Mouse (Mus musculus) limb, embryonic 12.5 days (tissue): ENCODE measurements around the gene E130208F15Rik. TPM values are rescaled to one million over a fixed set of nuclear protein-coding genes. Genes with fewer than 3 reads are reported as not detected.
A peak's percentile ranks its signal among the peaks of the same experiment; 100 is the strongest.

ENCODE experiments used
- ATAC-seq: fragments of 200-750 bp; cut with Nextera tagmentation; 2 replicates; pipeline ENCODE4 v1.8.0; 2017; ENCODE audit warnings: low read depth, moderate TSS enrichment; ENCODE audit not compliant: insufficient number of reproducible peaks, insufficient read depth, low FRiP score, low TSS enrichment
- H3K27ac ChIP-seq: fragments of 300-500 bp; sonication (generic); 2 replicates; pipeline ENCODE4 v1.5.1; 2016; ENCODE audit warnings: mild to moderate bottlenecking, moderate library complexity
- H3K27me3 ChIP-seq: fragments of 300-500 bp; sonication (generic); 2 replicates; pipeline ENCODE4 v1.6.1; 2016; ENCODE audit warnings: mild to moderate bottlenecking, moderate library complexity
- H3K36me3 ChIP-seq: fragments of 300-500 bp; sonication (generic); 2 replicates; pipeline ENCODE4 v1.6.1; 2016; ENCODE audit warnings: mild to moderate bottlenecking, moderate library complexity
- H3K4me1 ChIP-seq: fragments of 300-500 bp; sonication (generic); replicated peaks from 2 replicates; pipeline ENCODE4 v1.6.1; 2016
- H3K4me2 ChIP-seq: fragments of 300-500 bp; sonication (generic); 2 replicates; pipeline ENCODE4 v1.6.1; 2016; ENCODE audit warnings: mild to moderate bottlenecking, moderate library complexity
- H3K4me3 ChIP-seq: fragments of 300-500 bp; sonication (generic); replicated peaks from 2 replicates; pipeline ENCODE4 v1.5.1; 2016; ENCODE audit warnings: mild to moderate bottlenecking
- H3K9ac ChIP-seq: fragments of 300-500 bp; sonication (generic); replicated peaks from 2 replicates; pipeline ENCODE4 v1.6.1; 2016; ENCODE audit warnings: mild to moderate bottlenecking, moderate library complexity
- H3K9me3 ChIP-seq: fragments of 300-500 bp; sonication (generic); 2 replicates; pipeline ENCODE4 v1.6.1; 2016; ENCODE audit warnings: mild to moderate bottlenecking, moderate library complexity
- WGBS: fragments of 180-500 bp; shearing (Covaris S2); methylation state at CpG from one replicate; pipeline ENCODE4 v1.1.7; 2016; 5-methylcytosine and 5-hydroxymethylcytosine counted together
- polyA plus RNA-seq: library from polyadenylated mRNA; unstranded; fragments of >200 nt; fragmentation: Nextera tagmentation; extraction: Ambion mirVana; gene quantifications from 2 replicates; pipeline ENCODE4 v1.2.1, GENCODE M21; 2016

The E130208F15Rik gene
- 0.97 and 5.0 TPM in 2 replicates for polyA plus RNA-seq

GRCm38 (mm10) chr7:30321539-30322284 is at the start of gene E130208F15Rik:
TSS of gene E130208F15Rik (plus strand) at chr7:30321740.
- ATAC-seq: peak; percentile 74
- Histone ChIP-seq H3K36me3 (peaks cover 26% of the 10 kb centered on the region), H3K27ac (peak within 1 kb of the TSS; percentile 84), H3K9ac (peak within 1 kb of the TSS; percentile 79), H3K4me3 (peak within 1 kb of the TSS; percentile 73), H3K9me3 (peaks cover 7% of the 10 kb centered on the region; the same call in 1 of the 2 replicates), H3K4me2 (peak within 1 kb of the TSS; percentile 69), H3K27me3 (no peaks in the 10 kb centered on the region), H3K4me1 (peaks cover 14% of the 10 kb centered on the region)
- WGBS: under 1% methylated on average over 63 of the region's 63 CpGs

GRCm38 (mm10) chr7:30274383-30274782 is 47.2 kb upstream of the E130208F15Rik start:
- no peak overlapping the region for H3K4me2 ChIP-seq
- H3K4me3 ChIP-seq: no peak overlapping the region
- H3K9ac ChIP-seq: no peak overlapping the region
- peaks cover 30% of the 10 kb centered on the region for H3K36me3 ChIP-seq
- WGBS: 65% methylated on average over 6 of the region's 6 CpGs
- no peaks in the 10 kb centered on the region for H3K27me3 ChIP-seq
- no peak for ATAC-seq
- peaks cover 2% of the 10 kb centered on the region; the same call in 1 of the 2 replicates for H3K4me1 ChIP-seq
- H3K27ac ChIP-seq: no peak overlapping the region
- H3K9me3 ChIP-seq: no peaks in the 10 kb centered on the region

GRCm38 (mm10) chr7:30278911-30279310 is 42.6 kb upstream of the E130208F15Rik start:
- WGBS: 47% methylated on average over 2 of the region's 2 CpGs
- H3K4me1 ChIP-seq: peaks cover 14% of the 10 kb centered on the region
- no peaks in the 10 kb centered on the region for H3K36me3 ChIP-seq
- no peaks in the 10 kb centered on the region for H3K9me3 ChIP-seq
- peak overlapping the region; percentile 82; the same call in 1 of the 2 replicates for H3K4me2 ChIP-seq
- H3K4me3 ChIP-seq: no peak overlapping the region
- no peak for ATAC-seq
- H3K27ac ChIP-seq: no peak overlapping the region
- H3K27me3 ChIP-seq: no peaks in the 10 kb centered on the region
- H3K9ac ChIP-seq: no peak overlapping the region

GRCm38 (mm10) chr7:30279536-30279935 is 42.0 kb upstream of the E130208F15Rik start:
- H3K9ac ChIP-seq: peak overlapping the region; percentile 57
- H3K36me3 ChIP-seq: no peaks in the 10 kb centered on the region

GRCm38 (mm10) chr7:30279951-30280669 is 41.4 kb upstream of the E130208F15Rik start, which contains the start of the genes Thap8 and Wdr62:
TSS of gene Thap8 (plus strand) at chr7:30280094.
TSS of gene Wdr62 (minus strand) at chr7:30280419.
- peak; percentile 91 for ATAC-seq
- Histone ChIP-seq H3K27me3 (no peaks in the 10 kb centered on the region), H3K9me3 (no peaks in the 10 kb centered on the region), H3K9ac (peak within 1 kb of the TSS; percentile 57), H3K36me3 (no peaks in the 10 kb centered on the region), H3K4me3 (peak within 1 kb of the TSS; percentile 78), H3K27ac (peak within 1 kb of the TSS; percentile 95), H3K4me2 (peak within 1 kb of the TSS; percentile 82), H3K4me1 (peaks cover 14% of the 10 kb centered on the region)
- WGBS: under 1% methylated on average over 48 of the region's 49 CpGs

More at GRCm38 (mm10) chr7:30279536-30279935, 42.0 kb upstream of the E130208F15Rik start:
- Histone ChIP-seq H3K27me3 (no peaks in the 10 kb centered on the region), H3K9me3 (no peaks in the 10 kb centered on the region), H3K4me3 (peak overlapping the region; percentile 78), H3K4me2 (peak overlapping the region; percentile 82), H3K4me1 (peaks cover 14% of the 10 kb centered on the region), H3K27ac (peak overlapping the region; percentile 95)
- WGBS: 1% methylated on average over 6 of the region's 6 CpGs
- no peak for ATAC-seq

- Histone ChIP-seq H3K9ac (peak overlapping the region; percentile 44), H3K4me3 (peak overlapping the region; percentile 78), H3K27me3 (no peaks in the 10 kb centered on the region), H3K36me3 (no peaks in the 10 kb centered on the region), H3K27ac (peak overlapping the region; percentile 95), H3K9me3 (no peaks in the 10 kb centered on the region), H3K4me1 (peaks cover 14% of the 10 kb centered on the region), H3K4me2 (peak overlapping the region; percentile 82)
- WGBS: under 1% methylated on average over 20 of the region's 20 CpGs
- peak; percentile 85 for ATAC-seq
Observed at GRCm38 (mm10) chr7:30280670-30281138, 40.8 kb upstream of the E130208F15Rik start.

GRCm38 (mm10) chr7:30281522-30281921 is 40.0 kb upstream of the E130208F15Rik start:
- H3K36me3 ChIP-seq: no peaks in the 10 kb centered on the region
- H3K9me3 ChIP-seq: no peaks in the 10 kb centered on the region
- H3K27me3 ChIP-seq: 0 out of 2 replicates have a peak, but pooled peaks cover 2% of the 10 kb centered on the region
- ATAC-seq: no peak
- H3K4me2 ChIP-seq: peak overlapping the region; percentile 82; the same call in 1 of the 2 replicates
- H3K4me1 ChIP-seq: peaks cover 14% of the 10 kb centered on the region
- WGBS: 69% methylated on average over 4 of the region's 4 CpGs
- H3K27ac ChIP-seq: no peak overlapping the region
- no peak overlapping the region for H3K9ac ChIP-seq
- H3K4me3 ChIP-seq: peak overlapping the region; percentile 78; the same call in 1 of the 2 replicates

GRCm38 (mm10) chr7:30282740-30283139 is 38.8 kb upstream of the E130208F15Rik start:
- H3K4me1 ChIP-seq: peaks cover 14% of the 10 kb centered on the region
- no peaks in the 10 kb centered on the region for H3K36me3 ChIP-seq
- no peak overlapping the region for H3K27ac ChIP-seq
- no peak overlapping the region for H3K9ac ChIP-seq
- no peak for ATAC-seq
- H3K9me3 ChIP-seq: no peaks in the 10 kb centered on the region
- no peak overlapping the region for H3K4me2 ChIP-seq
- whole genome bisulfite sequencing: 80% methylated on average over 7 of the region's 7 CpGs
- no peak overlapping the region for H3K4me3 ChIP-seq
- peaks cover 2% of the 10 kb centered on the region; the same call in 1 of the 2 replicates for H3K27me3 ChIP-seq

GRCm38 (mm10) chr7:30286701-30287410 is 34.7 kb upstream of the E130208F15Rik start:
- Histone ChIP-seq H3K27ac (no peak overlapping the region), H3K27me3 (peaks cover 2% of the 10 kb centered on the region; the same call in 1 of the 2 replicates), H3K36me3 (no peaks in the 10 kb centered on the region), H3K4me3 (no peak overlapping the region), H3K9me3 (no peaks in the 10 kb centered on the region), H3K4me2 (no peak overlapping the region), H3K9ac (no peak overlapping the region), H3K4me1 (peaks cover 16% of the 10 kb centered on the region)
- ATAC-seq: no peak
- 68% methylated on average over 8 of the region's 8 CpGs for WGBS

GRCm38 (mm10) chr7:30288046-30288445 is 33.5 kb upstream of the E130208F15Rik start:
- peaks cover 5% of the 10 kb centered on the region; the same call in 1 of the 2 replicates for H3K36me3 ChIP-seq
- H3K9me3 ChIP-seq: no peaks in the 10 kb centered on the region
- peaks cover 26% of the 10 kb centered on the region for H3K4me1 ChIP-seq
- H3K27me3 ChIP-seq: peaks cover 2% of the 10 kb centered on the region; the same call in 1 of the 2 replicates
- no peak overlapping the region for H3K9ac ChIP-seq
- no peak overlapping the region for H3K4me2 ChIP-seq
- H3K27ac ChIP-seq: no peak overlapping the region
- WGBS: 75% methylated on average over 6 of the region's 6 CpGs
- no peak overlapping the region for H3K4me3 ChIP-seq
- no peak for ATAC-seq
